Comparison of ENCODE assay signal across 27 mouse cellular contexts in genomic region chr17:29401741-29402268, GRCm38 (mm10). TPM values are rescaled to one million over a fixed set of nuclear protein-coding genes. Genes with fewer than 3 reads are reported as not detected.
DNase-seq lines count a peak whose midpoint lies in the region; ATAC-seq and TF ChIP-seq lines count a peak whose summit lies in the region.
"Had no signal": no experiment of that assay in that cellular context is flagged by ENCODE, and none has a peak within 500 bp of the region (broad histone marks: within the 10 kb centered on the region; RNA-seq: fewer than 3 reads in every experiment).

No protein-coding gene starts in this region.

- no peaks in the 10 kb centered on the region for H3K27me3 ChIP-seq in intestine, embryonic 16.5 days (replicated peaks; ENCODE audit: control insufficient read depth, insufficient read depth, low read length)
- no peaks in the 10 kb centered on the region for H3K27me3 ChIP-seq in intestine, embryonic 15.5 days (replicated peaks)
- H3K27me3 ChIP-seq in embryonic facial prominence, embryonic 15.5 days = no peaks in the 10 kb centered on the region
- no peaks in the 10 kb centered on the region for H3K27me3 ChIP-seq in stomach, postnatal 0 days (ENCODE audit: control insufficient read depth, insufficient read depth, low read length)
- H3K27me3 ChIP-seq: CH12.LX; embryonic facial prominence, embryonic 13.5 days; neural tube, embryonic 15.5 days had no signal

- no peak overlapping the region for H3K27ac ChIP-seq in intestine, embryonic 16.5 days (ENCODE audit: low read length)
- H3K27ac ChIP-seq in intestine, embryonic 15.5 days = no peak overlapping the region
- H3K27ac ChIP-seq in embryonic facial prominence, embryonic 15.5 days (replicated peaks) = peak overlapping the region; percentile 6
- H3K27ac ChIP-seq in stomach, postnatal 0 days (replicated peaks) = peak overlapping the region; percentile 74
- H3K27ac ChIP-seq: embryonic facial prominence, embryonic 13.5 days; forebrain, embryonic 12.5 days; liver, embryonic 13.5 days; macrophage; neural tube, embryonic 15.5 days had no signal

- H3K4me2 ChIP-seq in intestine, embryonic 16.5 days (ENCODE audit: low read depth, low read length) = no peak overlapping the region
- no peak overlapping the region for H3K4me2 ChIP-seq in intestine, embryonic 15.5 days (replicated peaks)
- H3K4me2 ChIP-seq in embryonic facial prominence, embryonic 15.5 days (replicated peaks) = no peak overlapping the region
- H3K4me2 ChIP-seq in stomach, postnatal 0 days (replicated peaks; ENCODE audit: low read depth) = no peak overlapping the region
- H3K4me2 ChIP-seq: embryonic facial prominence, embryonic 13.5 days; forebrain, embryonic 12.5 days; liver, embryonic 13.5 days; neural tube, embryonic 15.5 days had no signal

- H3K9me3 ChIP-seq in intestine, embryonic 16.5 days (ENCODE audit: control insufficient read depth, low read length) = no peaks in the 10 kb centered on the region
- no peaks in the 10 kb centered on the region for H3K9me3 ChIP-seq in intestine, embryonic 15.5 days
- H3K9me3 ChIP-seq in embryonic facial prominence, embryonic 15.5 days (replicated peaks) = no peaks in the 10 kb centered on the region
- no peaks in the 10 kb centered on the region for H3K9me3 ChIP-seq in stomach, postnatal 0 days (ENCODE audit: control insufficient read depth, low read length)
- H3K9me3 ChIP-seq: embryonic facial prominence, embryonic 13.5 days; forebrain, embryonic 12.5 days; liver, embryonic 13.5 days; neural tube, embryonic 15.5 days had no signal

- no peak for TF ChIP-seq EP300 in stomach, postnatal 0 days (optimal IDR thresholded peaks at IDR 0.05)

- H3K9ac ChIP-seq in intestine, embryonic 16.5 days (ENCODE audit: low read depth, low read length) = 0 out of 2 replicates have a peak overlapping the region, but pooled peaks have one; percentile 29
- no peak overlapping the region for H3K9ac ChIP-seq in intestine, embryonic 15.5 days
- no peak overlapping the region for H3K9ac ChIP-seq in embryonic facial prominence, embryonic 15.5 days
- no peak overlapping the region for H3K9ac ChIP-seq in stomach, postnatal 0 days (ENCODE audit: low read length)
- H3K9ac ChIP-seq: embryonic facial prominence, embryonic 13.5 days; forebrain, embryonic 12.5 days; forebrain, postnatal 0 days; liver, embryonic 13.5 days; neural tube, embryonic 15.5 days had no signal

- TF ChIP-seq CTCF in stomach, postnatal 0 days (IDR thresholded peaks at IDR 0.05; ENCODE audit: low read depth) = no peak

- no peak overlapping the region for H3K4me3 ChIP-seq in intestine, embryonic 16.5 days (ENCODE audit: low read length)
- H3K4me3 ChIP-seq in intestine, embryonic 15.5 days (replicated peaks) = no peak overlapping the region
- no peak overlapping the region for H3K4me3 ChIP-seq in embryonic facial prominence, embryonic 15.5 days (replicated peaks)
- H3K4me3 ChIP-seq in stomach, postnatal 0 days (ENCODE audit: low read depth, low read length) = no peak overlapping the region
- H3K4me3 ChIP-seq: embryonic facial prominence, embryonic 13.5 days; forebrain, embryonic 12.5 days; liver, embryonic 13.5 days; neural tube, embryonic 15.5 days had no signal

- DNase-seq in Muller cell, postnatal 12 days (ENCODE audit: inconsistent ontology term) = peak; percentile 6
- no peak for DNase-seq in stomach, postnatal 0 days (ENCODE audit: low spot score)
- no peak for DNase-seq in liver
- DNase-seq in layer of hippocampus, adult 8-10 months (ENCODE audit: low spot score in 2 of 2) = no peak
- DNase-seq: adrenal gland, adult 2 months; cerebellum, adult 2 months; cerebellum, postnatal 25 days; forebrain, postnatal 0 days; kidney, adult 11 months; kidney, postnatal 14 days; liver, embryonic 13.5 days; lung, adult 18-20 months; midbrain, embryonic 14.5 days; retina, postnatal 1 day; right cerebral cortex, postnatal 14 days; thymus, adult 18-20 months; thymus, postnatal 25 days had no signal

- WGBS in intestine, embryonic 16.5 days = 69% methylated on average over 15 of the region's 15 CpGs
- 68% methylated on average over 15 of the region's 15 CpGs for WGBS in intestine, embryonic 15.5 days
- WGBS in embryonic facial prominence, embryonic 15.5 days = 57% methylated on average over 15 of the region's 15 CpGs
- WGBS in stomach, postnatal 0 days = 58% methylated on average over 15 of the region's 15 CpGs

- no peaks in the 10 kb centered on the region for H3K36me3 ChIP-seq in intestine, embryonic 16.5 days (ENCODE audit: control insufficient read depth, insufficient read depth, low read length)
- H3K36me3 ChIP-seq in intestine, embryonic 15.5 days = no peaks in the 10 kb centered on the region
- H3K36me3 ChIP-seq in embryonic facial prominence, embryonic 15.5 days = no peaks in the 10 kb centered on the region
- no peaks in the 10 kb centered on the region for H3K36me3 ChIP-seq in stomach, postnatal 0 days (ENCODE audit: control insufficient read depth, insufficient read depth, low read length)
- H3K36me3 ChIP-seq: embryonic facial prominence, embryonic 13.5 days; forebrain, embryonic 12.5 days; liver, embryonic 13.5 days; neural tube, embryonic 15.5 days had no signal

- ATAC-seq in intestine, embryonic 16.5 days = no peak
- ATAC-seq in intestine, embryonic 15.5 days = no peak
- no peak for ATAC-seq in embryonic facial prominence, embryonic 15.5 days (ENCODE audit: insufficient number of reproducible peaks, low FRiP score, low TSS enrichment, low read depth)
- no peak; the same call in 1 of the 2 replicates for ATAC-seq in stomach, postnatal 0 days (ENCODE audit: low FRiP score, low TSS enrichment)
- ATAC-seq: activated CD4-positive, CD25-positive, alpha-beta regulatory T cell, adult 4 months; forebrain, postnatal 0 days; lung, postnatal 0 days had no signal

- peaks cover 31% of the 10 kb centered on the region for H3K4me1 ChIP-seq in intestine, embryonic 16.5 days (ENCODE audit: control insufficient read depth, insufficient read depth, low read length)
- H3K4me1 ChIP-seq in intestine, embryonic 15.5 days (replicated peaks) = peaks cover 21% of the 10 kb centered on the region
- peaks cover 20% of the 10 kb centered on the region for H3K4me1 ChIP-seq in embryonic facial prominence, embryonic 15.5 days
- peaks cover 6% of the 10 kb centered on the region; the same call in 1 of the 2 replicates for H3K4me1 ChIP-seq in stomach, postnatal 0 days (replicated peaks; ENCODE audit: control insufficient read depth, insufficient read depth)

RNA-seq across cellular contexts. Expression of gene Fgd2, which starts 41.1 kb away (rescaled TPM):
- 9.8 and 11.5 TPM in 2 replicates for polyA plus RNA-seq in intestine, embryonic 16.5 days (2015; fragmentation: Nextera tagmentation; extraction: Ambion mirVana)
- 10.5 and 12.3 TPM in 2 replicates for polyA plus RNA-seq in intestine, embryonic 15.5 days (2015; fragmentation: Nextera tagmentation; extraction: Ambion mirVana)
- polyA plus RNA-seq in embryonic facial prominence, embryonic 15.5 days (2015; fragmentation: Nextera tagmentation; extraction: Ambion mirVana) = 14.5 and 15.3 TPM in 2 replicates
- polyA plus RNA-seq in stomach, postnatal 0 days (2015; fragmentation: Nextera tagmentation; extraction: Ambion mirVana) = 5.9 and 8.2 TPM in 2 replicates
- total RNA-seq in layer of hippocampus, adult 8-10 months (2022) = 10 to 100 TPM in 2 of 4 experiments, 1 to 10 TPM in 2; 5.5 to 13.8 (median 10.3) TPM

RNA-seq across cellular contexts. Expression of gene Mtch1, which starts 54.1 kb away (rescaled TPM):
- polyA plus RNA-seq in intestine, embryonic 16.5 days (2015; fragmentation: Nextera tagmentation; extraction: Ambion mirVana) = 31.7 and 146 TPM in 2 replicates
- 235 and 275 TPM in 2 replicates for polyA plus RNA-seq in intestine, embryonic 15.5 days (2015; fragmentation: Nextera tagmentation; extraction: Ambion mirVana)
- polyA plus RNA-seq in embryonic facial prominence, embryonic 15.5 days (2015; fragmentation: Nextera tagmentation; extraction: Ambion mirVana) = 337 and 355 TPM in 2 replicates
- 189 and 201 TPM in 2 replicates for polyA plus RNA-seq in stomach, postnatal 0 days (2015; fragmentation: Nextera tagmentation; extraction: Ambion mirVana)
- total RNA-seq in layer of hippocampus, adult 8-10 months (2022) = 100 to 1,000 TPM; 562 to 622 (median 577) TPM

Comparison
In these comparisons a context has a peak if more than half of its experiments do, and no peak if none do; other contexts are left out.
1. H3K27ac ChIP-seq: peak in embryonic facial prominence, embryonic 15.5 days (single experiment) and stomach, postnatal 0 days (single experiment); none in intestine, embryonic 16.5 days (single experiment) and intestine, embryonic 15.5 days (single experiment).